Mouse (Mus musculus): Measurements from ENCODE around the gene Iqgap2.

DNA sequence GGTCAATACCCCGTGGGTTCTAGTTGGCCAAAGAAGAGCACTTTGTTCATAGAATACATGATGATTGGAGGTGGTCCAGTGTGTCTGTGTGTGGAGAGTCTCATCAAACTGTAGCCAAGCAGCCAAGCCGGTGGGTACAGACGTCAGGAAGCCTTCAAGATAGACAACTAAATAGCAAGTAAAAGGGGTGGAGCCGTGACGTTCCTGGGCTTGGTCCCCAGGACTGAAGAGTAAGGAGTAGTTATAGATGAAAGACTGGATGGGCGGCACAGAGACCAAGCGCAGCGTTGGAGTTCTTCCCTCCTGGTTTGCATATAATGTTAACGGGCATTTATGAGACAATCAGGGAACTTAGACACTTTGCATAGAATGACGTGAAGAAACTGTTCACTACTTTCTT lies 279.5 kb downstream of the Iqgap2 start:
- TF ChIP-seq POLR2A (IDR thresholded peaks at IDR 0.05; ENCODE audit: low read depth, low read length) = no peak
- no peak for TF ChIP-seq CTCF (IDR thresholded peaks at IDR 0.05; ENCODE audit: borderline replicate concordance, insufficient read depth, low read length)

All from embryonic fibroblast, embryonic 13.5 days (primary cell).